Mouse (Mus musculus) testis, adult 2 months (tissue): ENCODE data around the gene Stac3.

Experiments used
- CTCF ChIP-seq: fragments of 200-500 bp; IDR thresholded peaks from 2 replicates; pipeline ENCODE4 v1.5.1; 2012; ENCODE audit warnings: low read depth, mild to moderate bottlenecking, inconsistent platforms, low read length, moderate library complexity; ENCODE audit not compliant: control insufficient read depth, insufficient read depth, insufficient replicate concordance
- POLR2A ChIP-seq: fragments of 200-500 bp; IDR thresholded peaks from 2 replicates; pipeline ENCODE4 v1.6.1; 2012; ENCODE audit warnings: low read depth, mild to moderate bottlenecking, inconsistent platforms, low read length, moderate library complexity; ENCODE audit not compliant: control insufficient read depth

GRCm38 (mm10) chr10:127519903-127520713, 18.6 kb downstream of the Stac3 start:
- no peak for TF ChIP-seq CTCF
- TF ChIP-seq POLR2A: no peak
